Mouse (Mus musculus): ENCODE results near the gene Dock1. TPM values are rescaled to one million over a fixed set of nuclear protein-coding genes. Genes with fewer than 3 reads are reported as not detected.
A peak's percentile ranks its signal among the peaks of the same experiment; 100 is the strongest.

Dock1 gene
- total RNA-seq, 2 experiments from 2014 or later = 46.8 to 47.5 TPM

DNA sequence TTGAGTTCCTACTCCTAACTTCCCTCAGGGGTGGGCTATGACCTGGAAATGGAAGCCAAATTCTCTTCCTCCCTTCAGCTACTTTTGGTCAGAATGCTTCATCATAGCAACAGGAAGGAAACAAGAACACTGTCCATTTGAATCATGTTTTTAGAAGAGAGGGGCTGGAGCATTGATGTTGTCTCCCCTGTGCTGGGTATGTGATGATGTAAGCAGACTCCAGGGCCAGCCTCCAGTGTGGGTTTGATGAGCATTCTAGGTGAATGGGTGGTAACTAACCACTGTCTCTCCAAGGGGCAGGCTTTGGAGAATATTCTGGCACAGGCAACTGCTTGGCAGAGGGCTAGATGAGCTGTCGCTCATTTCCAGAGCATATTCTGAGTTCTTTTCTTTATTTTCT lies 22.9 kb downstream of the Dock1 start:
- DNase-seq = no peak
- intact Hi-C loops (cut with DNase I) = no loop called here

DNA sequence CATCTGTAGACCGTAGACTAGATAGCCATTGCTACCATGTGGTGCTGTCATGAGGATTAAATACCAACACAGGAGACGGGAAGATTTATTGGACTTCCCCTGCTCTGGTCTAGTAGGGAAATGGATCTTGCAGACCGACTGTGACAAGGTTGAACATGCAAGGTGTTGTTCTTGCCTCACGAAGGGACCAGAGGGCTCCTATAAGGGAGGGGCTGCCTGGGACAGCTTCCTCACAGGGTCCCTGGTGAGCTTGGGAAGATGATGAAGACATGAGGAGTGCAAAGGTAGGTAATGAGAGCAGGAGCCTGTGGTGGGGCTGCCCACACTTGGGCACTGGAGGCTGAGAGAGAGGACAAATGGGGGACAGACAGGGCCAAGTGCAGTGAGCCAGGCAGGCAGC lies 25.0 kb downstream of the Dock1 start:
- no peak for DNase-seq

DNA sequence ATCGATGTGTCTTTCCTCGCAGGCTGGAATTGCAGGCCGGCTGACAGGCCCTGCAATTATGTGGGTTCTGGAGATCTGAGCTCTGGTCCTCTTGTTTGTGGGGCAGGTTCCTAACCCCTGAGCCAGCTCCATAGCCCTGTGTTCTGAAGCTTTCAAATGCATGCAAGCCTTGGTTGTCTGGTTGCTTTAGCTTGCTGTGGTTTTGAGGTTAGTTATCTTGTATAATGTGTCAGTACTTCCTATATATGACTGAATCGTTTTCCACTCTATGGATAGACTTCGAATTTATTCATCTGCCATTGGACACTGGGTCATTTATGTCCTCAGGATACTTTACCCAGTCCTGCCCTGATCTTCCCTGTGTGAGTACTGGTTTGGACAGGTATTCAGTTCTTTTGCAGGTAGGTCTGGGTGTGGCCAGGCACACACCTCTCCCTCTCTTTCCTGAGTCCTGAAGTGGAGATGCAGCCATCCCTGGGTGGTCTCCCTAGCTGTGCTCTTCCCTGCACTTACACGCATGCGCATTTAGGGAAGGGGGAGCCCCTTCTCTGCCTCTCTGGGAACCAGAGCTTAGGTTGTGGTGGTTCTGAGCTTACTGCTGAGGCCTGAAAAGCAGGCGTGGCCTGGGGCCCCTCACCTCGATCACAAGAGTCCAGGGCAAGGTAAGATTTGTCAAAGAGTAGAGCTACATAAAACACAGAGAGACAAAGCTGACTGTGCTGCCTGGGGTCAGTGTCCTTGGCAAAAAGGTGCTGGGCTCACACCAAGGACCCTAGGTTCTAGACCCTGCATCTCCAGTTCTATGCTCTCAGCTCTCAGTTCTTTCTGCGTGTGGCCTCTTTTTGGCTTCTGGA lies 25.9 kb downstream of the Dock1 start:
- intact Hi-C loops (cut with DNase I) = no loop called here
- DNase-seq = no peak

More for the DNA sequence above, 25.0 kb downstream of the Dock1 start:
- intact Hi-C loops (cut with DNase I) = no loop called here

DNA sequence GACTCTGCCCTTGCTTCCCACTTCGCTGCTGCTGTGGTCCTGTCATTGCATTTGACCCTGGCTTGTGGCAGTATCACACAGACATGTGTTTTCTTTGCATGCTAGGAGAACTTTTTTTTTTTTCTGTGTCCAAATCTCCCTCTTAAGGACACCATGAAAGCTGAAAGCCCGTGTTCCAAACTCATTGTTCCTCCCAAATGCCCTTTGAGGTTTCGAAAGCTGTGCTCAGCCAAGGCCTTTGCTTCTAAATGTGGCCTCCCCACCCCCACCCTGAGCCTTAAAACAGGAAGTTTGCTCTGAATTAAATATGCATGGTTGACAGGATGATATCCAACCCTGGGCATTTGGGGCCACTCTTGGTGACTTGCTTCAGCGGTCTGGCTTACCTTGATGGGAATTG lies 27.0 kb downstream of the Dock1 start:
- peak in 1 of 2 experiments; percentile 18 for DNase-seq
- intact Hi-C loops (cut with DNase I) = no loop called here

DNA sequence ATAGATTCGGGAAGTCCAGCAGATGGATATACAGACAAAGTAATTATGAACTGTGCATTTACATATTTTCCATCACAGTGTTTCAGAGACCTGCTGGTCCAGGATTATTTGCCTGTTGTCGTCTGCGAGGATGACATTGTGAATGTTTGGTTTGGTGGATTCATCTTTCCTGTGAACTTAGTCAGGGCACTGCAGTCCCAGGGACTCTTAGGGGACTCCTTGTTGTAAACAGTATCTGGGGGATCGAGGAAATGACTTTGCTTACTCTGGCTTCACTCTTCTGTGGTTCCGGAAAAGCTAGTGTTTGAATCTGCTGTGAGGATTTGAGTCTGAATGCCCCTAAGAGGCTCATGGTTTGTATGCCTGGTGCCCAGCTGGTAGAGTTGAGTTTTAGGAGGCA lies 27.8 kb downstream of the Dock1 start:
- no peak for DNase-seq
- intact Hi-C loops (cut with DNase I) = no loop called here

DNA sequence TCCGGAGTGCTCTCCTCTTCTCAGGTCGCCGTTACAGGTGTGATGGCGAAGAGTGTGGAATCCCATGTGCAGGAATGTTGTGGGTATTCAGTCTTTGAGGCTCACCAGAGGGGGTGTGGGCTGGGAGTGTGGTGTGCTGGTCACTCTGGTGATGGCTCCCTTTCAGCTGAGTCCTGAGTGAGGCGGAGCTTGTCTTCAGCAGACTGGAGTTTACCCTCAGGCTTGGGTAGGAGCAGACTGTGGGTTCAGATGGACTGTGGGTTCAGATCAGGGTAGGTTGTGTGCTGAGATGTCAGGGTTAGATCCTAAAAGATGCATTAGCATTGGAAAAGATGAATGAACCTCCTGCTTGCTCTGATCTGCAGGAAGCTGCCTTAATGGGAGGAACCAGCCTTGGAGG lies 29.5 kb downstream of the Dock1 start:
- intact Hi-C loops (cut with DNase I) = no loop called here
- DNase-seq = no peak

DNA sequence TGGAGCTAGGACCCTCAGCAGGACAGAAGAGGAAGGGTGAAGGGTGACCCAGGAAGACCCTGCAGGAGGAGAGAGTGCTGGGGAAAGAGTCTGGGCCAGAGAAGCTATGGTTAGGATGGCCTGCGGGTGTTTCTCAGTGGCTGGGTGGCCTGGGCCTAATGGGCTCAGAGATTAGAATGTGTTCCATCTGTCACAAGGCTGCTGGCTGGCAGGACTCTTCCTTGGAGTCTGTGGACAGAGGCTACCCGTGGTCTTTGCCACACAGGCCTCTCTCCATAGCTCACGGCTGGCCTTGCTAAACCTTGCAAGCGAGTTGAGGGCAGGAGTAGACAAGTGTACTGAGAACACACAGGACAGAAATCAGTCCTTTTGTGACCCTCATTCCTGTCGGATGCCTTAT lies 32.0 kb downstream of the Dock1 start:
- DNase-seq = no peak
- intact Hi-C loops (cut with DNase I) = no loop called here

DNA sequence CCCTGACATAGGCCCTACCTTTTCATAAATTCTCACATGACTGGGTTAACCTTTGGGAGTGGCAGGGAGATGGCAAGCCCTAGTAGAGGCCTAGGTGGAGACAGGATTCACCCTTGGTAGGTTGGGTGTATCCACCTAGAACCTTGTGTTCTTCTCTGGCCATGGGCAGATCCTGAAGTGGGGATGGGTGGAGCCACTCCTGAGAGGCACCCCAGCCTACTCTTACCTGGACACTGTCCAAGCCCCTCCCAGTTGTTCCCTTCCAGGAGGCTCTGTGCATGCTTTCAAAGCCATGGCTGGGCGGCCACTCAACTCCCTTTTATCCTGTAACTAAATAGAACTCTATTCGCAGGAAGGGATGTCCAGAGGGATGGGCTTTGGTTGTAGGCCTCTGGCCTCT lies 33.2 kb downstream of the Dock1 start:
- peak; percentile 38 to 40 for DNase-seq

DNA sequence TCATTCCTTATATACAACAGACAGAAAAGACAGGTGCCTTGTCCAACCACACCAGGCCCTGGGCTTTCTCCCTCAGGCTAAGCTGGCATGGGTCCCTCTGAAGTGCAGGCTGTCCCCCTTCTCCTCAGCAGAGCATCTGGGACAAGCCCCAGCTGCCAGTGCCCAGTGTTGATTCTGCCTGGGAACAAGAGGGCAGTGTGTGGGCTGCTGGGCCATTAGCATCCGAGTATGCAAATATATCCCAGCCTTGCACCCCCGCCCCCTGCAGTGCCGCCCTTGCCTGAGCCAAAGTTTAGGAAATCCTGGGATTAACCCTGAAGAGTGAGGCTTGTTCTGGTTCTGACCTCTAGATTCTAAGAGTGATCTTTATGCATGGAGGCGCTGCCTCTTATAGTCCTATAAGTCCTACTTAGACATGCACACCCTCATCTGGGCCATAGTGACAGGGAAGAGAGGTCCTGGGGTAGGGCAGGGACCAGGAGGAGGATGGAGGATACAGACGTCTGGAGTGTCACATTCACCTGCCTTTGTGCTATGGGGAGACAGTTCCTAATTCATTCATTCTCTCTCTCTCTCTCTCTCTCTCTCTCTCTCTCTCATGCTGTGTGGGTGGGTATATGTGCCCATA lies 38.9 kb downstream of the Dock1 start:
- intact Hi-C loops (cut with DNase I) = no loop called here
- no peak for DNase-seq

More for the DNA sequence above, 33.2 kb downstream of the Dock1 start:
- intact Hi-C loops (cut with DNase I) = no loop called here

DNA sequence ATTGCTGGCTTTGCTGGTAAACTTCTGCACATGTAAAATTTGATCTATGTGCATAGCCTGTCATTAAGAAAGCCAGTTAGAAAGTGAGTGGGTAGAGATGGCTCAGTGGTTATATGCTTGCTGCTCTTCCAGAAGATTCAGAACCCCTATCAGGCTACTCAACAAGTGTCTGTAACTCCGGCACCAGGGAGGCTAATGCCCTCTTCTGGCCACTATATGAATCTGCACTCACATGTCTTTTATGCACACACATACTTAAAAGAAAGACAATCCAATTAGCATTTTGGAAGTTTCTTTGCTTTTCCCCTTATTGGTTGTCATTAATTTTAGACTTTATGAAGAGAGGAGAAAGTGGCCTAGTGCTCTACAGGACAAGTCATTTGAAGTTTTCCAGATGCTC lies 41.1 kb downstream of the Dock1 start:
- intact Hi-C loops (cut with DNase I) = no loop called here
- no peak for DNase-seq

DNA sequence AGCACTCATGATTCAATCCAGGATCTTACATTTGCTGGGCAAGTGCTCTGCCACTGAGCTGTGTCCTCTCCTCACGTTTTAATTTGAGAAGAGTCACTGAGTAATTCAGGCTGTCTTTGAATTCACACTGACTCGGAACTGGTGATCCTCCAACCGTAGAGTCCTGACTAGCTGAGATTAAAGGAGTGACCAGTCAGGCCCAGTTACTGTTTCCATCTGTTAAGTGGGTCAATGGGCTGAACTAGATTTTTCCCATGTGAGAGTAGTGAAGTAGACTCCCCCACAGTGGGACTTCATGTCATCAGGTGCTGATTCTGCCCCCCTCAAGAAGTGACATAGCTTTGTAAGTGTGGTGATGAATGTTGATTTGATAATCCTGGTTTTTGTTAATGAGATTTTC lies 49.0 kb downstream of the Dock1 start:
- no peak for DNase-seq
- intact Hi-C loops (cut with DNase I) = no loop called here

DNA sequence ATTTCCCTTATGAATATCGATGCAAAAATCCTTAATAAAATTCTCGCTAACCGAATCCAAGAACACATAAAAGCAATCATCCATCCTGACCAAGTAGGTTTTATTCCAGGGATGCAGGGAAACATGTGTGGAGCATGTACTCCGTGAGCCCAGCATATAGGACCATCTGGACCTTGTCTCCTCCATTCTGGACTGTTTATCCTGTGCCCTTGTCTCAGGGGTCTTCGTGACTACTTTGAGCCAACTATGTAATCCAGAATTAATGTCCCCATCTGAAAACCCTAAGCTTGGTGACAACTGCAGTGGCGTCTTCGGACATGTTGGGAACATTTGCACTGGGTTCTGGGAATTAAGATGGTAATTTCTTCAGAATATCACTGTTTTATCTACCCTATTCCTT lies 51.9 kb downstream of the Dock1 start:
- intact Hi-C loops (cut with DNase I) = no loop called here
- no peak for DNase-seq

DNA sequence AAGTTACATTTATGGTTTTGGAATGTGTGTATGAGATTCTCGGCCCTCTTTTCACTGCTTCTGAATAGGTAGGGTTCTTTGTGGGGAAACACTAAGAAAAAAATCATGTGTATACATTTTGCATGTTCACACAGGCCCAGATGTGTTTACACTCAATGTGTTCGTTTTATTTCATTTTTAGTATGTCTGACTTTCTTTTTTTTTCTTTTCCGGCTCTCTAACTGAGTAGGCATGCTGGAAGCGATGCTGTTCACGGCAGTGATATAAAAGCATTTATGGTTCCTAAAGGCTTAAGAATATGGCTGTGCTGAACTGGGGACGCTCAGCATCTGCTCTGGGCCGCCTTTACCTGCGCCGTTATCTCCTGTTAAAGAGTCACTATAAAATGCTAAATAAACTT lies 52.5 kb downstream of the Dock1 start:
- intact Hi-C loops (cut with DNase I) = no loop called here
- no peak for DNase-seq

DNA sequence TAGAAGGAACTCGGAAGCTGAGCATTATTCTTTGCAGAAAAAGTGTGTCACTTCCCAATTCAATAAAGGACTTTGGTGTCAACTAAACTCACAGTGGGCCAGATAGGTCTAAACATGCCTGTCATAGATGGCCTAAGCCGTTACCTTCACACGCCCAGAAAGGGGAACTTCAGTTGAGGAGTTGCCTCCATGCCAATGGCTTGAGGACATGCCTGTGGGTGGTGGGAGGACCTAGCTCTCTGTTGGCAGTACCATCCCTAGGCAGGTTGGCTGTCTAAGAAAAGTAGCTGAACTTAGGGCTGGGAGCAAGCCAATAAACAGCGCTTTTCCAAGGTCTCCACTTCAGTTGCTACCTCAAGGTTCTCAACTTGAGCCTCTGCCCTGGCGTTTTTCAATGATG lies 53.1 kb downstream of the Dock1 start:
- DNase-seq = no peak

DNA sequence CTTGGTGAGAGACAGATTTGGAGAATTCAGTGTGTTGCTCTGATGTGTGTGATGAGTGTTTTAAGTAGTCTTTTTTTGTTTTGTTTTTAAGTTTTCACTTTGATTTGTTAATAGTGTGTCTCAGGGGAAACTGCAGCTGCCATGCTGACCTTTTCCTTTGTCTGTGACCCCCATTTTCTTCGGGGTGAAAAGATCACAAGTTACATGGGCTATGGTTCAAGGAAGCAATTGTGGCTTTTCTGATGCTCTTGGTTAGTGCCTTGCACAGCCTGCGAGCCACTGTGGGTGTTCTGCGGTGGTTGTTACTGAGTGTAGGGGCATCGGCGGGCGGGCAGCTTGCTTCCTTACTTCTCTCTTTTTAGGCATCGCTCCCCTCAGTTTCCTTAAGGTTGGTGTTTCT lies 54.4 kb downstream of the Dock1 start:
- no peak for DNase-seq
- intact Hi-C loops (cut with DNase I) = loop anchor here (5.0 kb wide), 1 partner anchor 53 kb away; the partner anchor contains the start of gene Dock1

More for the DNA sequence above, 53.1 kb downstream of the Dock1 start:
- intact Hi-C loops (cut with DNase I) = no loop called here

DNA sequence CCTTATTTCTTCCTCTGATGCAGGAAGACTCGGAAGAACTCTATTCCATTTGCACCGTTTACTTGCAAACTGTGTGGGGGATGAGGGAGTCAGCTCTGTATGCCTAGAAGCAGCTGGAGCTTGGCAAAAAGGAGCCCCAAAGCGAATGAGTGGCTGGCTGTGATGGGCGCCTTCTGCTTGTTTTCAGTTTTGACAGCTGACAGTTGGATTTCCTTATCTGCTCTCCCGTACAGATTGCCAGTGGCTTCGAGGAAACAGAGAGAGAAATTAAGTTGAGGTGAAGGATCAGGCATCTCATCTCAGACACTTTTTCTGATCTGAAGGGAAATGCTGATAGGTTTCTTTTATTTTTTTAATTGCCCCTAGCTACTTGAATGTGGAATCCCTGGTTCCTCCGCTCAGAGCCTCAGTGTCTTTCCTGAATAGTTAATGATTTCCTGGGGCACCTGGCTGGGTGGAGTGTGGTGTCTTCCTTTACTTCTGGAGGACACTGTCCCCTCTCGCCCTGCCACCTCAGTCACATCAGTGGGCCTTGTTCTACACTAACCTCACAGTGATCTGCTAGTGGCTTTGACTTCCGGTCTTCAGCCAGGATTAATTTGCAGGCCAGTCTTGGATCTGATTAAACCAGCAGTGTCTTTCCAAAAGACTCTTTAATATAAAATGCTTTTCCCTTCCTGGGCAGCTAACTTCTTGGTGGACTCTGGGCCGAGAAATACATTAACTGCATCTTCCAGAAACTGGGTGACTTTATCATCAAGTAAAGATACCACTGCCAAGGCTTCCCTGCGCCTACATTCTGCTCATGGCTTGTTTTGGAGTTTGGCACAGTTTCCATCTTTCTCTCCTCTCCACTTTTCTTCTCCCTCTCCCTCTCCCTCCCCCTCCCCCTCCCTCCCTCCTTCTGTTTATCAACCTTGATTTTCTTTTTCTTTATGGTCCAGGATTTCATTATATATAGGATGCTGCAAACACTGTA lies 55.4 kb downstream of the Dock1 start:
- peak; percentile 54 to 58 for DNase-seq
- intact Hi-C loops (cut with DNase I) = loop anchor here (5.0 kb wide), 1 partner anchor 54 kb away; the partner anchor contains the start of gene Dock1

DNA sequence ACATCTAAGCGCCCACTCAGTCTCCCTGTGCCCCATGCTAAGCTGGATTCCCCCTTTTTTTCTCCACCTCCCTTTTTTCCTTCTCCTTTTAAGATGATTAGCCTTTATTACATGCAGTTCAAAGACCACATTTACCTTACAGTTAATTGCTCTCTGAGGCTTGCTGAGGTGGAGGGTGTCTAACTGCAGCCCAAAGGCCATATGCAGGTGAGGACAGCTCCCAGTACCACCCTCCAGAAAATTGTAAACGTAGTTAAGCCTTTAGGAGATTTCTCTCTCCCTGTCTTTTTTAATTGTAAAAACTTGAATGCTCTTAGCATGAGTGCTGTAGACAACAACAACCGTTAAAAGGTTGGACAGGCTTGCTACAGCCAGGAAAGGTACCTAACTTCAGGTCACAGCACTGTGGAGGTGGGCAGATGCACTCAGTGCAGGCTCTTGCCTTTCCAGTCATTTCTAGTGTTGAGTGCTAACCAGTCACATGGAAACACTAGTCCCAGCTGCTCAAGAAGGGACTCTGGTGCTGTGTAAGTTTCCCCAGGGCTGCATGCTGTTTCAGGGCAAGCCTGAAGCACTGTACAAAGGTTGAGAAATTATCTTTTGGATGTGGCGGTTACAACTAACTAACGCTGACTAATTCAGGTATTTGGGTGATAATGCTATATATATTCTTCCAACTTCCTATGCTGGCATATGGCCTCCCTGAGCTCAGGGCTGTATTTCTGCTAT lies 56.2 kb downstream of the Dock1 start:
- DNase-seq = no peak
- intact Hi-C loops (cut with DNase I) = loop anchor here (5.0 kb wide), 1 partner anchor 54 kb away; the partner anchor contains the start of gene Dock1

DNA sequence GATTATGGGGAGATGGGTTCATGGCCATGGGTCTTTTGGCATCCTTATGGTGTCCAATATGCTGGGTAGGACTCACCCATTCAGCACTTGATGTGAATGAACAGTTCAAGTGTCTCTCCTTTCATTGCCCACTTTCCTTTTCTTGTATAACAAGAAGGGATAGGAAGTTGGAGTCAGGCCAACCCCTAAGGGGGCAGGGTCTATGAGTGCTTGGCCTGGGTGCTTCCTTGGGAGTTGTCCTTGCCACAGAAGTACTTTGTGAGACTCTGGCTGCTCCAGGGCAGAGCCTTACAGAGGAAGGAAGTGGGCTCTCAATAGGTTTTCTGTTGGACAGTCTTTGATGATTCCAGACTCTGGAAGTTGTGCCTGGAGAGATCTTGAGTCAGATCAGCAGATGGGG lies 58.9 kb downstream of the Dock1 start:
- DNase-seq = no peak
- intact Hi-C loops (cut with DNase I) = loop anchor here (5.0 kb wide), 1 partner anchor 57 kb away; the partner anchor contains the start of gene Dock1

DNA sequence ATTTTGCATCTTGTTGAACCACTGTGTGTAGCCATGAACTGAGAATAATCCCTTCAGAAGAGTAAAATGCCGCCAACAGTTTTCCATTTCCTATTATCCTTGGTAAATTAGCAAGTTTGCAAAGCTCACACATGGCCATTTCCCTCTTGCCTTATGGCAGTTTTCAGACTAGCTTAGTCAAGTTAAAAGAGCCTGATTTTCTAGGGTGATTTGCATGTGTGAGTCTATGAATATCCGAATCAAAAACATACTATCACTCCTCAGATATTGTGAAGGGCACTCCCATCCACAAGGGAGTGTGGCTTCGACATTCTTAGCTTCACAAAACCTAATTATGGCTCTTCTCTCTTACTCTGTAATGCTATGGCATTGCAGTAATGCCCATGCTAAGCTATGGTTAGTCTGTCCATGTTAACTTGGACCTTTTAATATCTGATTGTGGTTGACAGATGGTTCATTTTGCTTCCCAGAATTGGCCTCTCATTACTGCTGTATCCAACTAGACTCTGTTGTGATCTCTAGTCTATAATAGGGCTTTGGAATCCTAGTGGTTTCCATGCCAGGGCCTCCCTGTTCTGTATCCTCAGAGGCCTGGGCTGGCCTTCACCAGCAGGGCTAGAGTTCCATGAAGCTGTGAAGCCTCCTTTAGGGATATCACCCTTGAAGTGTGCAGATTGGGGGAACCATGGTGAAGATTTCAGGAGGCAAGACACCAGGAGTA lies 60.1 kb downstream of the Dock1 start:
- DNase-seq = no peak
- intact Hi-C loops (cut with DNase I) = no loop called here

DNA sequence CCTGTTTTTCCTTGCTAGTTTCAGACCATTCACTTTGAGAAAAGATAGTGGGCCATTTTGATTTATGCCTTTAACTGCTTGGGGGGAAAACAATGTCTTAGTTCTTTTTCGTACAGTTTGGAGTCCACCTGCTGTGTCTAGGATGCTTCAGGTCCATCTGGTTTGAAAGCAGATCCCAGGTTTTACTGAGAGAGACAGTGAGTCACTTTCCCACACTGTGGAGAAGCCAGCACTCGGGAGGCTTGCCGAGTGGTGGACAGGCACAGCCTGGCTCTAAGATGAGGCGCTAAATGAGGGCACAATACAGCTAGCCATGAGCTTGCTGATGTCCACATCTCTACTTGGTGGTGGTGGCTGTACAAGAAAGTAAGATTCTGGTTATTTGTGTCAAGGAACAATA lies 76.6 kb downstream of the Dock1 start:
- DNase-seq = no peak
- intact Hi-C loops (cut with DNase I) = no loop called here
